Mouse (Mus musculus) kidney, adult 9 months (tissue): Measurements from ENCODE around the gene Ager.

ENCODE experiments used
- DNase-seq: peaks from one replicate; pipeline ENCODE4 v3.0.0; 2022

Gene Ager

DNA sequence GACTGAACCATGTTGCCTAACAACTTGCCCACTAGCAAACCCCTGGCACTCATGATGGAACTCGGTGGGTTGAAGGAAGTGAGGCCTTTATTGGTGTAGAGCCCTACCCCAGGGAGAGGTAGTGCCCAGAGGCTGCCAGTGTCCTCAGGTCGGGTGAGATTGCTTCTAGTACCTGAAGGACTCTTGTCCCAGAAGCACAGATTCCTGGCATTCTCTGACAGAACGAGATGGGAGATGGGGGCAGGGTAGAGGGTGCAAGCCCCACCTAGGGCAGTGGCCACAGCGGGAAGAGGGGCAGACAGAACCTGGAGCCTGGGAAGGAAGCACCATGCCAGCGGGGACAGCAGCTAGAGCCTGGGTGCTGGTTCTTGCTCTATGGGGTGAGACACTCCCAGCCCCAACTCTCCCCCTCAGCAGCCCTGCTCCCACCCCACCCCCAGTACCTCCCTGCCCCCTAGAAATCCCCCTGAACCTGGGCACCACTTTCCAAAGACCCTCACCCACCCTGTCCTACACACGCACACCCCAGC is at the start of gene Ager:
Ager (plus strand) TSS at position 297 of the 530 bp plus-strand sequence.
- DNase-seq = no peak

DNA sequence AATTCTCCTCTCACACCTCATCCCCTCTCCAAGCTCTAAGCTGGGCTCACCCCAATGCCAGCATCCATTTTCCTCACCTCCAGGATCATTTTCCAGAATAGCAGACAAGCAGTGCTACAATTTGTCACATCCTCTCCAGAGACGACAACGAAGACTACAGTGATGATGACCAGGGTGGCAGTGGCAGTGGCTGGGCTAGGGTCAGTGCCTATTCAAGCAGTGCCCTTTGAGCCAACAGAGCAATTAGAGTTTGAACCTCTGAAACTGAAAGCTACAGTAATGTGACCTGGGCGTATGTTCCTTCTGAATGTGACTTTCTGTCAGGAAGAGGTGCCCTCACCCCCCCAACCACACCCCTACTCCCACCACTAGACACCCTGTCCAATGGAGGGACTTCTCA is 48.5 kb upstream of the Ager start:
- no peak for DNase-seq

DNA sequence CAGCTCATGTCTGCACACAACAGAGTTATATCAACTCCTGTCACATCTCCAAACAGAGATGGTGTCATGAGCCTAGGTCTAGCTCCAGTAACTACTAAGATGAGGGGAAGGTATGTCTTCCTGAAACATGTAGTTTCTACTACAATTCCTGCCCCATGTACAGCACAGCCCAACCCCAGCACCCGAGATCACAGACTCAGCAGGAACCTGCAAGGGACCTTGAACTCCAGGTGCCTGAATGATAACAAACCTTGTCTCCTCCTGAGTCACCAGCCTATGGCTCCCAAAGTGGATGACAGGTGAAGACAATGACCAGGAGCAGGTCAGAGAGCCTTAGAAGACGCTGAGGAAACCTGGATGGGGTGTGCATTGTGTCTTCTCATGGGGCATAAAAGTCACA is 47.8 kb upstream of the Ager start:
- no peak for DNase-seq

DNA sequence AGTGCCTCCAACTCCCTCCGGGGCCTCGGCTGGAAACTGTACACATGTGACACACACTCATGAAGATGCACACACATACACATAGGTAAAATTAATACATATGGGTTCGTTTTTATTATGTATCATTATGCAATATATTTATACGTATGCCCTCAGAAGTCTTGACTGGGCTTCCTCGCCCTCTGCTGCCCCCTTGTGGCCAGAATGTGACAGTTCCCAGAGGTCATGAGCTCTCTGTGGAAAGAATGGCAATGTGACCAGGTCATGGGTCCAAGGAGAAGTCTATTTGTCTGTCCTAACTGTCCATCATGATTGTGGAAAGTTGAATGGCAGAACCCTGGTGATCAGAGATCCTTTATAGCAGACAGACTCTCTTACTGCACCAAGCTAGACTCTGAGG is 42.2 kb upstream of the Ager start:
- peak; percentile 86 for DNase-seq

DNA sequence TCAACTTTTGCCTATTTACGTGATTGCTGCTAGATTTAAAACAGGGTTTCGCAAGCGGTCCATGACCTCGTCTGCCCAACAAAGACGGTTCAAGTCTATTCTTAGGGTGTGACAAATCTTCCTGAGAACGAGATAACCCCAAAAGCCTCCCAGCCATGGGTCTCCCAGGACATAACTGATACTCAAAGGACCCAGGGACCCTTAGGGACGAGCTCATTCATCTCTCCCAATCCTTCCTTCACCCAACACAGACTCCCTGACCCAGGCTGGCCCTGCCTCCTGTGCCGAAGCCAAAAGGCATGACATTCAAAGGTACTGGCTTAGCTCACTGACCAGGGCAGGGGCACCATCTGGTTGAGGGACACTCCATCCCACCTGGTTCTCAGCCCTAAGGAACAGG is 41.3 kb upstream of the Ager start:
- DNase-seq = no peak

DNA sequence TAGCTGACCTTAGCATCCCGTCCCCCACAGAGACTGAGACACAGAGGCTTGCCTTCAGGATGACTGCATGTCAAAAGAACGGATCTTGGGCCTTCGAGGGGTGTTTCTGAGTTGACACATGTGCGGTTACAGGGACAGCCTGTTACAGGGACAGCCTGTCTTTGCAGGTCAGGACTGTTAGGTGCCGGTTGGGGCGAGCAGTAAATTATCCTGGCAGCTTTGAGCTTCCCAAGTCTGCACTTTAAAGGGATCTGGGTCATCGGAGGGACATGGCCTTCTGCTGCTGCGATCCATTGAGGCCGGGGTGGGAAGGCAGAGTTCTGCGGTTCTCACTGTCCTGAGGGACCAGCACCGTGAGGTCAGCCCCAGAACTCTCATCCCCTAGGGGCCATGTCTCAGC is 40.3 kb upstream of the Ager start:
- no peak for DNase-seq

DNA sequence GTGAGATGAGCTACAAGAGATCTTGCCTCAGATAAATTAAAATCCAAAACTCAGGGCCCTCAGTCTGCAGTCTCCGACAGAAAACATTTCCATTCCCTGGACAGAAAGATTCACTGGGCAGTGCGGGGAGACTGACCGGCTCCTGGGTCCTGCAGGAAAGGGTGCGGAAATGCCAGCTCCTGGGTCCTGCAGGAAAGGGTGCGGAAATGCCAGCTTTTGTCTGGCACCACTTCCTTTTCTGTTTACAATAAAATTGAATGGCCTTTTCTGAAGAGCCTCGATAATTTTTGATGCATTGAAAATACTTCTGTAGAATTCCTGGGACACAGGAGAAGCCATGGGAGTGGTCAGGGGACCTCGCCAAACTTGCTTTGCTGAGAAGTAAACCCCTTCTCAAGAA is 38.5 kb upstream of the Ager start:
- DNase-seq = no peak

DNA sequence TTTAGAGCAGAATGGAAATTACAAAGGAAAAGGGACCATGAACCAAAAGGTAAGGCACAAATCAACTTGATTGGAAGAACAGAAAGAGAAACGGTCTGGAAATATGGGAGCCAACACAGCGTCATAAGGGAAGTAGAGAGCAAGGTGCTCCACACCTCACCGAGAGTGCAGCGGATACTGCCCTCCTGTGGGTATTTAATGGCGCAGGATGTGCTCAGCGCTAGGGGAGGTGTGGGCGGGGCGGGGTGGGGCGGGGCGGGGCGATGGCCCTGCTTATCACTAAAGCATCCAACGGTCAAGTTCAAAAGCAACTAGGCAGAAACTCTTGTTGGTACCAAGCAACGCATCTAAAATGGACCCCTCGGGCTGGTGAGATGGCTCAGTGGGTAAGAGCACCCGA is 37.8 kb upstream of the Ager start:
- no peak for DNase-seq

DNA sequence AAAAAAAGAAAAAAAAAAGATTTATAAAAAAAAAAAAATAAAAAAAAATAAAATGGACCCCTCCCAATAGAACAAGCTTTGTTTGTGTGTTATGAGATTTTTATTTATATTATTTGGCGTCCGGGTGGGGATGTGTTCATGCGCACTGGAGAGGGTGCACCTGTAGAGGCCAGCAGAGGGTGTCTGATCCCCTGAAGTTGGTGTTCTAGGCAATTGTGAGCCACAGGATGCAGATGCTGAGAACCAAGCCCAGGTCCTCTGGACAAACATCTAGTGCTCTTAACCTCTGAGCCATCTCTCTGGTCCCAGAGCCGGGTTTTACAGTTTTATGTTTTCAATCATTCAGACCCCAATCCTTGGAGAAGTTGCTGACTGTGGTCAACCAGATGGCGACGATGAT is 37.2 kb upstream of the Ager start:
- DNase-seq = no peak

DNA sequence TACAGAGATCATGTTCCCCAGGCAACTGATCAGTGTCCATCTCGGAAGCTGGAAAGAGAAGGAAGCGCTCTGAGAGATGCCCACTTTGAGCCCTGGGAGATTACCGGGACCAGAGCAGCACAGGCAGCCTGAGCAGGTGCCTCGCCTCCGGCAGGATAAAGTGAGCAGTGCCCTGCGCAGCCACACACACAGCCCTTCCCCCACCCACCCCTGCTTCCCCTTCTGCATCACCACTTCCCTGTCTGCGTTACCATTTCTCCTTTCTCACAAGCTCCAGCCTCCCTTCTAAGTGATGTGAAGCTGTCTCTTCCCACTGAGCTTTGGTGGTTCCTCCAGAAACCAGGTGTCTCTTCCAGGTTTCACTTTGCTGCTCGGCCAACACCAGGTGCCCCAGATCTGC is 36.5 kb upstream of the Ager start:
- no peak for DNase-seq

DNA sequence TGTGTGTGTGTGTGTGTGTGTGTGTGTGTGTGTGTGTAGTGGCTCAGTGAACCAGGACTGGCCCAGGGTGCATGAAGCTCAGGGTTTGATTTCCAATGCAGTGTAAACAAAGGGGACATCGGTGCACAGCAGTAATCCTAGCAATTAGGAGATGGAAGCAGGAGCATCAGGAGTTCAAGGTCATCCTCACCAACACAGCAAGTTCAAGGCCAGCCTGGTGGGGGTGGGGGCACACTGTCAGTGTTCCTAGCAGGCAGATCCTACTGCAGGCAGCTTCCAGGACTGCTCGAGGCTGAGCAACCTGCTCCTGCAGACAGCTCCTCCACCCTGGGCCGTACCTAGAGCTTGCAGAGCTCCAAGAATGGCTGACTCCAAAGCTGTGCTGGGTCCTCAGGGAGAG is 35.1 kb upstream of the Ager start:
- DNase-seq = no peak

DNA sequence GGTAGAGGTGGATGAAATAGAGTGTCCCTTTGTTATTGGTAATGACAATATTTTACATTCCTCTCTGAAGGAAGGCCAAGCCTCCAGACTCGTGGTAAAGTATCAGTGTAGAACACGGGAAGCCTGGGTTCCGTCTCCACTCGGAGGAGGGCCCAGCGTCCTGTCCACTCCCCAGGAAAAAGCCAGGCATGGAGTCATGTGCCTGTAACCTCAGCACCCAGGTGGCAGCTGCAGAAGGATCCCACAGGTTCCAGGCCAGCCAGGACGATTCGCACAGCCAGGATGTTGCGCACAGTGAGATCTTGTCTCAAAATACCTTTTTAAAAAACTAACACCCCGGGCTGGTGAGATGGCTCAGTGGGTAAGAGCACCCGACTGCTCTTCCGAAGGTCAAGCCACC is 34.3 kb upstream of the Ager start:
- DNase-seq = no peak

DNA sequence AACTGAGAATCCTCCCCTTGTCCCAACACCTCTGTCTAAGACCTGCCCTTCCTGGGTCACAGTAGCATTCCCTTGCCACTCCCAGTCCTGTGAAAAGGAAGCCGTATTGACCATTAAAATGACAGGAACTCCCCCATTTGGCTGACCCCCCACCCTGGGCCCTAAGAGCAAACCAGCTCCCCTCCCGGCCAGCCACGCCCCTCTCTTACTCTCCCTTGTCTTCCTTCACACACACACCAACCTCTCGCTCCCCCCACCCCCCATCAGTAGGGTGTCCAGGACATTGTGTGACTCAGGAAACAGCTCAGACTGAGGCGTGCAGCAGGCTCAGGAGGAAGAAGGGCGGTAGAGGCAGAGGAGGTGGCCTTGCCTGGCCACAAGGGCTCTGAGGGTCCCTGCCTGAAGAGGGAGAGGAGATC is 33.6 kb upstream of the Ager start, which contains the start of gene Notch4:
Notch4 (plus strand) TSS at position 266 of the 419 bp plus-strand sequence.
- peak; percentile 59 for DNase-seq

DNA sequence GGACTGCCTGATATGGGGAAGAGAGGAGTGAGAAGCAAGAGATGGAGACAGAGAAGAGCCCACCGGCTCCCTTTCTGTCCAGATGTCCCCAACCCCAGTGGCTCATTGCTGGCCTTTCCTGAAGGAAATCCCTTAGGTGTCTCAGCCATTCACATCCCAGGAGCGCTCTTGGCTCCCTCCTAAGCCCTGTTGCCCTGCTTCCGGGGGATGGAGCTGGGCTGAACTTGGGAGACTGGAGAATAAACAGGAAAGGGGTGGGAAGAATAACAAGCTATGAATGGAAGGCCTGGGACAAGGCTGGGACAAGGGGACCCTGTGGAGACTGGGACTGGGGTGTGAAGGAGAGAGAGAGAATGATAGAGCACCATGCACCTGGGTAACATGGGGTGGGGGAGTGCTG is 32.9 kb upstream of the Ager start:
- DNase-seq = peak; percentile 61

DNA sequence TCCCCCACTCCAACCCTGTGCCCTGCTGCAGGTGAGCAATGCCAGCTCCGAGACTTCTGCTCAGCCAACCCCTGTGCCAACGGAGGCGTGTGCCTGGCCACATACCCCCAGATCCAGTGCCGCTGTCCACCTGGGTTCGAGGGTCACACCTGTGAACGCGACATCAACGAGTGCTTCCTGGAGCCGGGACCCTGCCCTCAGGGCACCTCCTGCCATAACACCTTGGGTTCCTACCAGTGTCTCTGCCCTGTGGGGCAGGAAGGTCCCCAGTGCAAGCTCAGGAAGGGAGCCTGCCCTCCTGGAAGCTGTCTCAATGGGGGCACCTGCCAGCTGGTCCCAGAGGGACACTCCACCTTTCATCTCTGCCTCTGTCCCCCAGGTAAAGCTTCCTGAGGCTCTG is 30.4 kb upstream of the Ager start:
- DNase-seq = no peak

DNA sequence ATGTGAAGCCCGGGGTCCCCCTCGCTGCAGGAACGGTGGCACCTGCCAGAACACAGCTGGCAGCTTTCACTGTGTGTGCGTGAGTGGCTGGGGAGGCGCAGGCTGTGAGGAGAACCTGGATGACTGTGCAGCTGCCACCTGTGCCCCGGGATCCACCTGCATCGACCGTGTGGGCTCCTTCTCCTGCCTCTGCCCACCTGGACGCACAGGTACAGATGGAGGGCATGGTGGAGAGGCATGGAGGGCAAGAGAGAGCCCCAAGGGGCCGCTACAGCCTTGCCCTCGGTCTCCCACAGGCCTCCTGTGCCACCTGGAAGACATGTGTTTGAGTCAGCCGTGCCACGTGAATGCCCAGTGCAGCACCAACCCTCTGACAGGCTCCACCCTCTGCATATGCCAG is 29.2 kb upstream of the Ager start:
- no peak for DNase-seq

DNA sequence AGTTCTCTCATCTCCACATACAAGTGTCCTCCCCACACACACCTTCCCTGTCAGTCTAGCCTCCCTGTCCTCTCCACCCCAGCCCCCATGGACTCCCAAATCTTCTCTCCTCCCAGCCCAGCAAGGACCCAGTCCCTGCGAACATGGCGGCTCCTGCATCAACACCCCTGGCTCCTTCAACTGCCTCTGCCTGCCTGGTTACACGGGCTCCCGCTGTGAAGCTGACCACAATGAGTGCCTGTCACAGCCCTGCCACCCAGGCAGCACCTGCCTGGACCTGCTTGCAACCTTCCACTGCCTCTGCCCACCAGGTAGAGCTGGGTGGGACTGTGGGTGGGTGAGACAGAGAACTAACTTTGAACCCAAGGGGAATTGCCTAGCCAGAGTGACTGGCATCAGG is 27.7 kb upstream of the Ager start:
- no peak for DNase-seq

DNA sequence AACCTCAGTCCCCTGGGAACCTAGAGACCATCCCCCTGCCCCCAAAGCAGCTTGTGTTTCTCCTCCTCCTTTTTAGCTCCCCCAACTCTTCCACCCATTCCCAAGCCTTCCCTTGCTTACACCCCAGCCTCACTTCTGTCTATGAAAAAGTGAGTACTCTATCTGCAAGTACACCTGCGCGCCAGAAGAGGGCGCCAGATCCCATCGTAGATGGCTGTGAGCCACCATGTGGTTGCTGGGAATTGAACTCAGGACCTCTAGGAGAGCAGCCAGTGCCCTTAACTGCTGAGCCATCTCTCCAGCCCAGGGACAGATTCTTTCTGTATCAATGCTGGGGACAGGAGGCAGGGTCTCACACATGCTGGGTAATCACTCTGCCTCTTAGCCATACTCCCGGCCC is 25.8 kb upstream of the Ager start:
- DNase-seq = no peak

DNA sequence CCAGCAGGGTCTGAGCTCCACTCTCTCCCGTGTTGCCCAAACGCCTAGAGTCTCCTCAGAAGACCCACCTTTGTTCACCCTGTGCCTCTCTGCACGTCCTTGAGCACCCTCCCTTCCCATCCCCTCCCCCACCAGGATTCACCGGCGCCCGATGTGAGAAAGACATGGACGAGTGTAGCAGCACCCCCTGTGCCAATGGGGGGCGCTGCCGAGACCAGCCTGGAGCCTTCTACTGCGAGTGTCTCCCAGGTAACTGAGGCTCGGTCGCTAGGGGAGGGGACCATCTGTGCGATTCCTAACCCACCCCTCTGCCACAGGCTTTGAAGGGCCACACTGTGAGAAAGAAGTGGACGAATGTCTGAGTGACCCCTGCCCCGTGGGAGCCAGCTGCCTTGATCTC is 25.3 kb upstream of the Ager start:
- no peak for DNase-seq

DNA sequence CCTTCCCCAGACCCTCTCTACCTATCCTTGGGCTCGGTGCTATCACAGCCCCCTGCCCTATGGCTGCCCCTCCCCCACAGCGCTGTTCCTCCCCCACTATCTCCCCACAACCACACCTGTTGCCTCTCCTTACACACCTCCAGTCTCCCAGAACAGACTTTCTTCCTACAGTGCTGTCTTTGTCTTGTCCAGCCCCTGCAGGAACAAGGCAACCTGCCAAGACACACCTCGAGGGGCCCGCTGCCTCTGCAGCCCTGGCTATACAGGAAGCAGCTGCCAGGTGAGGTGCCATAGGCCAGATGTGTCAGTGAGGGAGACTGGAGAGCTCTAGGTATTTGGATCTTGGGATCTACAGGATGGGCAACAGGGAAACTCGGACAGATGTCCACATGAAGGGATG is 21.1 kb upstream of the Ager start:
- DNase-seq = no peak

DNA sequence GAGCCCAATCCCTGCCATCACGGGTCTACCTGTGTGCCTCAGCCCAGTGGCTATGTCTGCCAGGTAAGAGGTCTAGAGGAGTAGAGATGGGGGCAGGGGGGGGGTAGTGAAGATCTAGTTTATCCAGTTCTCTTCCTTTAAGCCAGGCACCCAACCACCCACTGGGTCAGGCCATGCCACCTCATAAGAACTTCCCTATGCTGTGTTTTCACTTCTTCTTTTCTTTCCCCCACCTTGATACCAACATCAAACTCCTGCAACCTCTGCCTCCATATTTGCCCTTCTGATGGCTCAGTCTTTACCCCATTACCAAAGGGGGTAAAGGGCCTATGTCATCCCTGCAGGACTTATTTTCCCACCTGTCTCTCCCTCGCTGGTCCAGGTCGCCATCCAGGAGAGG is 19.6 kb upstream of the Ager start:
- no peak for DNase-seq

DNA sequence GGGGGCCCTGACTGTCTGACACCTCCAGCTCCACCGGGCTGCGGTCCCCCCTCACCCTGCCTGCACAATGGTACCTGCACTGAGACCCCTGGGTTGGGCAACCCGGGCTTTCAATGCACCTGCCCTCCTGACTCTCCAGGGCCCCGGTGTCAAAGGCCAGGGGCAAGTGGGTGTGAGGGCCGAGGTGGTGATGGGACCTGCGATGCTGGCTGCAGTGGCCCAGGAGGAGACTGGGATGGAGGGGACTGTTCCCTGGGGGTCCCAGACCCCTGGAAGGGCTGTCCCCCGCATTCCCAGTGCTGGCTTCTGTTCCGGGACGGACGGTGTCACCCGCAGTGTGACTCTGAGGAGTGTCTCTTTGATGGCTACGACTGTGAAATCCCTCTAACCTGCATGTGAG is 15.1 kb upstream of the Ager start:
- no peak for DNase-seq

DNA sequence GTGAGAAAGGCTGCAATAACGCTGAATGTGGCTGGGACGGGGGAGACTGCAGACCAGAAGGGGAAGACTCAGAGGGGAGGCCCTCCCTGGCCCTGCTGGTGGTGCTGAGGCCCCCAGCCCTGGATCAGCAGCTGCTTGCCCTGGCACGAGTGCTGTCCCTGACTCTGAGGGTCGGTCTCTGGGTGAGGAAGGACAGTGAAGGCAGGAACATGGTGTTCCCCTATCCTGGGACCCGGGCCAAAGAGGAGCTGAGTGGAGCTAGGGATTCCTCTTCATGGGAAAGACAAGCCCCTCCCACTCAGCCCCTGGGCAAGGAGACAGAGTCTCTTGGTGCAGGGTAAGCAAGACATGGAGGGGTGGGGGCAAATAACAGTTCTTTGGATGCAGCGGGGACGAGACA is 14.3 kb upstream of the Ager start:
- DNase-seq = no peak

DNA sequence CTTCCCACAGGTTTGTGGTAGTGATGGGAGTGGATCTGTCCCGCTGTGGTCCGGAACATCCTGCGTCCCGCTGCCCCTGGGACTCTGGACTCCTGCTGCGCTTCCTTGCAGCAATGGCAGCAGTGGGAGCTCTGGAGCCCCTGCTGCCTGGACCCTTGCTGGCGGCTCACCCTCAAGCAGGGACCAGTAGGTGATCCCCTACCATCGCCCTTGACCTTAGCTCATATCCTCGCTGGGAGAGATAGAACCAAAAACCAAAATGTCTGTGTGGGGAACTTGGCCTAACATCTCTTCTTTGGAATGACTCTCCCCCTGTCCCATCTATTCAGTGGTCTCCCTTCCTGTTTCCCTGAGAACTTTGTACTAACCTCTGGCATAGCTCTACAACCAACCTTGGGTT is 13.8 kb upstream of the Ager start:
- no peak for DNase-seq

DNA sequence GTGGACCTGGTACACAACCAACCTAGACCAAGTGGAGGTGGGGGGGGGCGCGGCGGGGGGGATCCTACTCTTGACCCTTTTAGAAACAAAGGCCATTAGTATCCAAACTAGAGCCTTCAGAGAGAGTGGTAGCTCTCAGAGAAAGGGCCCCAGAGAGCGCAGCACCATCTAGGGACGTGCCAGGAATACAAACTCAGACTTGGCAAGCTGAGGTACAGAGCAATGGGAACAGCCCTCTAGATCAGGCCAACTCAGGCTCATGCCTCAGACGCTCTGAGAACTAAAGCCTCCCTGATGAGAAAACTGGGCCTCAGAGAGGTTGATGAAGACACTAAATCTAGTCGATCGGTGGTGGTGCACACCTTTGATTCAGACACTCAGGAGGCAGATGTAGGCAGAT is 12.5 kb upstream of the Ager start:
- DNase-seq = no peak
